Mouse (Mus musculus): ENCODE measurements around the gene Cacna1c. TPM values are rescaled to one million over a fixed set of nuclear protein-coding genes. Genes with fewer than 3 reads are reported as not detected.

The Cacna1c gene
- polyA plus RNA-seq, 1 experiment, result 16.7 TPM

- no peak overlapping the region for H3K4me3 ChIP-seq (replicated peaks; ENCODE audit: insufficient read depth, low read depth, low read length)
Observed at GRCm38 (mm10) chr6:119001442-119001841, 194.8 kb downstream of the Cacna1c start.

GRCm38 (mm10) chr6:119000255-119000654, 196.0 kb downstream of the Cacna1c start:
- WGBS, result 37% methylated on average over 3 of the region's 3 CpGs
- Histone ChIP-seq H3K27ac (ENCODE audit: insufficient read depth, low read length) (no peak overlapping the region), H3K4me3 (replicated peaks; ENCODE audit: insufficient read depth, low read depth, low read length) (no peak overlapping the region), H3K27me3 (ENCODE audit: control insufficient read depth, insufficient read depth, low read length) (no peaks in the 10 kb centered on the region), H3K4me1 (ENCODE audit: control insufficient read depth, insufficient read depth, low read length) (peaks cover 11% of the 10 kb centered on the region; the same call in 1 of the 2 replicates)
- DNase-seq, result peak in 1 of 2 experiments; percentile 33
- TF ChIP-seq CTCF (IDR thresholded peaks at IDR 0.05; ENCODE audit: borderline replicate concordance, insufficient read depth, low read depth, low read length), result no peak
- TF ChIP-seq POLR2A (IDR thresholded peaks at IDR 0.05; ENCODE audit: borderline replicate concordance, insufficient read depth, low read length), result no peak

More at GRCm38 (mm10) chr6:119001442-119001841, 194.8 kb downstream of the Cacna1c start:
- 56% methylated on average over 2 of the region's 2 CpGs for WGBS
- DNase-seq, result no peak
- Histone ChIP-seq H3K27me3 (ENCODE audit: control insufficient read depth, insufficient read depth, low read length) (no peaks in the 10 kb centered on the region), H3K4me1 (ENCODE audit: control insufficient read depth, insufficient read depth, low read length) (peaks cover 11% of the 10 kb centered on the region; the same call in 1 of the 2 replicates), H3K27ac (ENCODE audit: insufficient read depth, low read length) (no peak overlapping the region)
- no peak for TF ChIP-seq POLR2A (IDR thresholded peaks at IDR 0.05; ENCODE audit: borderline replicate concordance, insufficient read depth, low read length)
- no peak for TF ChIP-seq CTCF (IDR thresholded peaks at IDR 0.05; ENCODE audit: borderline replicate concordance, insufficient read depth, low read depth, low read length)

GRCm38 (mm10) chr6:118999329-118999875, 196.8 kb downstream of the Cacna1c start:
- DNase-seq, result no peak
- H3K27ac ChIP-seq (ENCODE audit: insufficient read depth, low read length), result no peak overlapping the region
- H3K4me1 ChIP-seq (ENCODE audit: control insufficient read depth, insufficient read depth, low read length), result peaks cover 13% of the 10 kb centered on the region; the same call in 1 of the 2 replicates
- TF ChIP-seq CTCF (IDR thresholded peaks at IDR 0.05; ENCODE audit: borderline replicate concordance, insufficient read depth, low read depth, low read length) (no peak), POLR2A (IDR thresholded peaks at IDR 0.05; ENCODE audit: borderline replicate concordance, insufficient read depth, low read length) (no peak)
- no peak overlapping the region for H3K4me3 ChIP-seq (replicated peaks; ENCODE audit: insufficient read depth, low read depth, low read length)
- WGBS, result 86% methylated on average over 2 of the region's 2 CpGs
- H3K27me3 ChIP-seq (ENCODE audit: control insufficient read depth, insufficient read depth, low read length), result no peaks in the 10 kb centered on the region

GRCm38 (mm10) chr6:118997397-118997796, 198.8 kb downstream of the Cacna1c start:
- DNase-seq, result no peak
- Histone ChIP-seq H3K27ac (ENCODE audit: insufficient read depth, low read length) (no peak overlapping the region), H3K4me3 (replicated peaks; ENCODE audit: insufficient read depth, low read depth, low read length) (no peak overlapping the region), H3K4me1 (ENCODE audit: control insufficient read depth, insufficient read depth, low read length) (peaks cover 13% of the 10 kb centered on the region; the same call in 1 of the 2 replicates), H3K27me3 (ENCODE audit: control insufficient read depth, insufficient read depth, low read length) (no peaks in the 10 kb centered on the region)
- TF ChIP-seq CTCF (IDR thresholded peaks at IDR 0.05; ENCODE audit: borderline replicate concordance, insufficient read depth, low read depth, low read length) (no peak), POLR2A (IDR thresholded peaks at IDR 0.05; ENCODE audit: borderline replicate concordance, insufficient read depth, low read length) (no peak)
- WGBS, result 95% methylated on average over 4 of the region's 4 CpGs

- Histone ChIP-seq H3K4me3 (replicated peaks; ENCODE audit: insufficient read depth, low read depth, low read length) (no peak overlapping the region), H3K27me3 (ENCODE audit: control insufficient read depth, insufficient read depth, low read length) (no peaks in the 10 kb centered on the region), H3K4me1 (ENCODE audit: control insufficient read depth, insufficient read depth, low read length) (peaks cover 9% of the 10 kb centered on the region), H3K27ac (ENCODE audit: insufficient read depth, low read length) (no peak overlapping the region)
- 87% methylated on average over 9 of the region's 9 CpGs for WGBS
- TF ChIP-seq CTCF (IDR thresholded peaks at IDR 0.05; ENCODE audit: borderline replicate concordance, insufficient read depth, low read depth, low read length), result no peak
- TF ChIP-seq POLR2A (IDR thresholded peaks at IDR 0.05; ENCODE audit: borderline replicate concordance, insufficient read depth, low read length), result no peak
- DNase-seq, result peak in 1 of 2 experiments; percentile 37
Observed at GRCm38 (mm10) chr6:118994272-118995061, 201.8 kb downstream of the Cacna1c start.

- no peak overlapping the region for H3K27ac ChIP-seq (ENCODE audit: insufficient read depth, low read length)
- no peaks in the 10 kb centered on the region for H3K27me3 ChIP-seq (ENCODE audit: control insufficient read depth, insufficient read depth, low read length)
- DNase-seq, result no peak
- no peak overlapping the region for H3K4me3 ChIP-seq (replicated peaks; ENCODE audit: insufficient read depth, low read depth, low read length)
- WGBS, result 74% methylated on average over 6 of the region's 6 CpGs
- H3K4me1 ChIP-seq (ENCODE audit: control insufficient read depth, insufficient read depth, low read length), result peaks cover 7% of the 10 kb centered on the region
- TF ChIP-seq POLR2A (IDR thresholded peaks at IDR 0.05; ENCODE audit: borderline replicate concordance, insufficient read depth, low read length) (no peak), CTCF (IDR thresholded peaks at IDR 0.05; ENCODE audit: borderline replicate concordance, insufficient read depth, low read depth, low read length) (no peak)
Observed at GRCm38 (mm10) chr6:118992391-118992790, 203.8 kb downstream of the Cacna1c start.

- no peak overlapping the region for H3K4me3 ChIP-seq (replicated peaks; ENCODE audit: insufficient read depth, low read depth, low read length)
- no peak for TF ChIP-seq CTCF (IDR thresholded peaks at IDR 0.05; ENCODE audit: borderline replicate concordance, insufficient read depth, low read depth, low read length)
- TF ChIP-seq POLR2A (IDR thresholded peaks at IDR 0.05; ENCODE audit: borderline replicate concordance, insufficient read depth, low read length), result no peak
- 87% methylated on average over 9 of the region's 9 CpGs for WGBS
- H3K27ac ChIP-seq (ENCODE audit: insufficient read depth, low read length), result no peak overlapping the region
- H3K4me1 ChIP-seq (ENCODE audit: control insufficient read depth, insufficient read depth, low read length), result peaks cover 7% of the 10 kb centered on the region
- no peak for DNase-seq
- H3K27me3 ChIP-seq (ENCODE audit: control insufficient read depth, insufficient read depth, low read length), result no peaks in the 10 kb centered on the region
Observed at GRCm38 (mm10) chr6:118989999-118990776, 206.0 kb downstream of the Cacna1c start.
